Mouse (Mus musculus) intestine, embryonic 15.5 days (tissue): ENCODE results near the gene Dhx8. TPM values are rescaled to one million over a fixed set of nuclear protein-coding genes. Genes with fewer than 3 reads are reported as not detected.

ENCODE experiments used
- ATAC-seq: fragments of 200-750 bp; cut with Nextera tagmentation; 2 replicates; pipeline ENCODE4 v1.8.0; 2017; ENCODE audit warnings: moderate TSS enrichment, moderate library complexity
- H3K27ac ChIP-seq: fragments of 300-500 bp; sonication (generic); 2 replicates; pipeline ENCODE4 v1.5.1; 2015; ENCODE audit warnings: mild to moderate bottlenecking, inconsistent platforms
- H3K27me3 ChIP-seq: fragments of 300-500 bp; sonication (generic); replicated peaks from 2 replicates; pipeline ENCODE4 v1.6.1; 2015; ENCODE audit warnings: inconsistent platforms
- H3K36me3 ChIP-seq: fragments of 300-500 bp; sonication (generic); 2 replicates; pipeline ENCODE4 v1.6.1; 2015; ENCODE audit warnings: inconsistent platforms
- H3K4me1 ChIP-seq: fragments of 300-500 bp; sonication (generic); replicated peaks from 2 replicates; pipeline ENCODE4 v1.6.1; 2015; ENCODE audit warnings: inconsistent platforms
- H3K4me2 ChIP-seq: fragments of 300-500 bp; sonication (generic); replicated peaks from 2 replicates; pipeline ENCODE4 v1.6.1; 2015; ENCODE audit warnings: mild to moderate bottlenecking, inconsistent platforms
- H3K4me3 ChIP-seq: fragments of 300-500 bp; sonication (generic); replicated peaks from 2 replicates; pipeline ENCODE4 v1.5.1; 2015; ENCODE audit warnings: inconsistent platforms
- H3K9ac ChIP-seq: fragments of 300-500 bp; sonication (generic); 2 replicates; pipeline ENCODE4 v1.6.1; 2015; ENCODE audit warnings: inconsistent platforms
- H3K9me3 ChIP-seq: fragments of 300-500 bp; sonication (generic); 2 replicates; pipeline ENCODE4 v1.6.1; 2016; ENCODE audit warnings: inconsistent platforms
- WGBS: fragments of 180-500 bp; shearing (Covaris S2); methylation state at CpG from one replicate; pipeline ENCODE4 v1.1.7; 2015; 5-methylcytosine and 5-hydroxymethylcytosine counted together
- polyA plus RNA-seq: library from polyadenylated mRNA; unstranded; fragments of >200 nt; fragmentation: Nextera tagmentation; extraction: Ambion mirVana; gene quantifications from 2 replicates; pipeline ENCODE4 v1.2.1, GENCODE M21; 2015

Dhx8 gene
- polyA plus RNA-seq, 1 experiment from 2014 or later: 26.9 TPM

DNA sequence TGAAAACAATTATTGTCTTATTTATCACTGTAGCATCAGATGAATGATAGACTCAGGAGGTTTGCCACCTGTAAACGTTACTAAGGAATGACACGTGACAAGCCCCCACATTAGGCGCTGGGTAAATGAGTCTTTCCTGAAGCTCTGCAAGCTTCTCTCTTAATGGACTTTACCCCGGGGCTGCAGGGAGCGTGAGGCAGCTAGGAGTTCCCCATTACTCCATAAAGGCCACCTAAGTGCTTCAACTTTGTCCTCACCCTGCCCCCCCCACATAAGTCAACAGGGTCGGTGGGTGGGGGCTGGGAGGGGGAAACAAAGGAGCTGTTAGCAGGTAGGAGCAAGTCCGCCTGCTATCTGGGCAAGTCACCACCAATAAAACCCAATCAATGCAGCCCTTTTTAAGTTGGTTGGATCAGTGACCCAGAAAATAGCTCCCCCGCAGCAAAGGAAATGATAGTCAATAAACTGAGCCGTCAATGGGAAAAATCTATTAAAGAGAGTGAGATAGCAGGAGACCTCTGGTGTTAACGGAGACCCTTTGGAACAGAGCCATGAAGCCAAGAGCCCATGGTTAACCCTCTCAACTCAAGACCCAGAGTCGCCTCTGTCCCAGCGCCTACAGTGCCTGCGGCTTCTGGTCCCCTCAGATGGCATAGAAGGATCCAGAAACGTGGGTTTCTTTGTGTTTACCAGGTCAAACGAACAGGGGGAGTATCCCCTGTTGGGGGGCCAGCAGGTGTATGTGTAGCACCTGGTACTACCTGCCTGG, 76.5 kb downstream of the Dhx8 start:
- Histone ChIP-seq H3K27ac (0 out of 2 replicates have a peak overlapping the region, but pooled peaks have one; percentile 3), H3K9me3 (no peaks in the 10 kb centered on the region), H3K4me1 (0 out of 2 replicates have a peak, but pooled peaks cover 5% of the 10 kb centered on the region), H3K36me3 (no peaks in the 10 kb centered on the region), H3K4me3 (no peak overlapping the region), H3K27me3 (0 out of 2 replicates have a peak, but pooled peaks cover 4% of the 10 kb centered on the region), H3K4me2 (peak overlapping the region; percentile 12; the same call in 1 of the 2 replicates), H3K9ac (no peak overlapping the region)
- WGBS: 29% methylated on average over 15 of the region's 15 CpGs
- peak; percentile 91 for ATAC-seq

DNA sequence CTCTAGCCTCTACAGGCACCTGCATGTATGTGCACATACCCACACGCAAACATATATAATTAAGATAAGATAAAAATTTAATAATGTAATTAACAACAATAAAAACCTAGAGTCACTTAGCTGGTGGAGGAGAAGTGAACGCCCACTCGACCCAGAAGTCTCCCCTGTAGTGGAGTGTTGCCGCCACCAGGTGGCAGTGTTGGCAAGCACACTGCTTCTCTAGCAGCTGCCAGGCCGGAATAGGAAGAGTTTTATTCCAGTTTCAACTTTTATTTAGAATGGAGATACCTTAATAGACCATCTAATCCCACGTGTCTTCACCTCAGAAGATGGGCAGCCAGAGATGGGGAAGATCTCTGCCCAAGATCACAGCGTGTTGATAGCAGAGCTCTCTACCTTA, 80.5 kb downstream of the Dhx8 start:
- Histone ChIP-seq H3K36me3 (no peaks in the 10 kb centered on the region), H3K9me3 (no peaks in the 10 kb centered on the region), H3K9ac (no peak overlapping the region), H3K4me1 (peaks cover 22% of the 10 kb centered on the region), H3K27ac (no peak overlapping the region), H3K4me3 (no peak overlapping the region), H3K27me3 (0 out of 2 replicates have a peak, but pooled peaks cover 3% of the 10 kb centered on the region), H3K4me2 (no peak overlapping the region)
- 2% methylated on average over 7 of the region's 7 CpGs for WGBS
- ATAC-seq: no peak

- ATAC-seq: peak; percentile 66
- Histone ChIP-seq H3K9ac (no peak overlapping the region), H3K27me3 (no peaks in the 10 kb centered on the region), H3K9me3 (no peaks in the 10 kb centered on the region), H3K4me1 (peaks cover 22% of the 10 kb centered on the region), H3K27ac (no peak overlapping the region), H3K36me3 (no peaks in the 10 kb centered on the region), H3K4me3 (no peak overlapping the region), H3K4me2 (peak overlapping the region; percentile 40)
- 24% methylated on average over 23 of the region's 23 CpGs for WGBS
Observed at GRCm38 (mm10) chr11:101814375-101815102, 81.8 kb downstream of the Dhx8 start.

- Histone ChIP-seq H3K27me3 (no peaks in the 10 kb centered on the region), H3K9ac (no peak overlapping the region), H3K4me2 (peak overlapping the region; percentile 40; the same call in 1 of the 2 replicates), H3K36me3 (no peaks in the 10 kb centered on the region), H3K27ac (no peak overlapping the region), H3K4me1 (peaks cover 22% of the 10 kb centered on the region), H3K4me3 (no peak overlapping the region), H3K9me3 (no peaks in the 10 kb centered on the region)
- peak; percentile 54 for ATAC-seq
- WGBS: 19% methylated on average over 22 of the region's 22 CpGs
Observed at GRCm38 (mm10) chr11:101815103-101816085, 82.7 kb downstream of the Dhx8 start.

Other genes with a start within 250 kb of the Dhx8 start
- gene Brca1, start 181.0 kb upstream of the Dhx8 start, polyA plus RNA-seq: 8.4 and 10.2 TPM in 2 replicates
- 57.0 and 61.2 TPM in 2 replicates for gene Nbr1, start 180.8 kb upstream of the Dhx8 start, polyA plus RNA-seq
- 21.6 and 22.0 TPM in 2 replicates for gene Tmem106a, start 150.7 kb upstream of the Dhx8 start, polyA plus RNA-seq
- gene Gm11634, start 133.7 kb upstream of the Dhx8 start, polyA plus RNA-seq: not detected in 2 replicates
- 34.5 and 35.8 TPM in 2 replicates for gene Rdm1, start 105.7 kb upstream of the Dhx8 start, polyA plus RNA-seq
- 7.6 and 7.8 TPM in 2 replicates for gene Arl4d, start 67.4 kb upstream of the Dhx8 start, polyA plus RNA-seq
- gene Etv4, start 52.5 kb downstream of the Dhx8 start, polyA plus RNA-seq: 4.1 and 5.4 TPM in 2 replicates
- 4.4 and 4.5 TPM in 2 replicates for gene Meox1, start 161.5 kb downstream of the Dhx8 start, polyA plus RNA-seq
- gene Sost, start 234.1 kb downstream of the Dhx8 start, polyA plus RNA-seq: 0.13 TPM in 2 replicates